Mouse (Mus musculus): ENCODE data around the gene Rtn1.

- no peak for TF ChIP-seq CTCF (IDR thresholded peaks at IDR 0.05; ENCODE audit: low read depth)
- TF ChIP-seq EP300 (IDR thresholded peaks at IDR 0.05; ENCODE audit: low read depth): no peak
Measured at GRCm38 (mm10) chr12:72300971-72301370, 107.9 kb downstream of the Rtn1 start.
